Mouse (Mus musculus) thymus, postnatal 14 days (tissue): ENCODE results near the gene Tfpt.

Experiments
- DNase-seq: peaks from one replicate; pipeline ENCODE4 v3.0.0; 2021

Gene Tfpt

GRCm38 (mm10) chr7:3629543-3630477 is at the start of gene Tfpt, which contains the start of gene Prpf31:
Tfpt (minus strand) TSS chr7:3629929.
Prpf31 (plus strand) TSS chr7:3629985.
- peak; percentile 92 for DNase-seq

GRCm38 (mm10) chr7:3677342-3677741 is 47.6 kb upstream of the Tfpt start, which contains the start of gene Tmc4:
Tmc4 (minus strand) TSS chr7:3677553.
- no peak for DNase-seq

GRCm38 (mm10) chr7:3676371-3676770 is 46.6 kb upstream of the Tfpt start:
- no peak for DNase-seq

GRCm38 (mm10) chr7:3675228-3675548 is 45.5 kb upstream of the Tfpt start:
- DNase-seq: no peak

GRCm38 (mm10) chr7:3674507-3675227 is 44.9 kb upstream of the Tfpt start:
- peak; percentile 86 for DNase-seq

DNA sequence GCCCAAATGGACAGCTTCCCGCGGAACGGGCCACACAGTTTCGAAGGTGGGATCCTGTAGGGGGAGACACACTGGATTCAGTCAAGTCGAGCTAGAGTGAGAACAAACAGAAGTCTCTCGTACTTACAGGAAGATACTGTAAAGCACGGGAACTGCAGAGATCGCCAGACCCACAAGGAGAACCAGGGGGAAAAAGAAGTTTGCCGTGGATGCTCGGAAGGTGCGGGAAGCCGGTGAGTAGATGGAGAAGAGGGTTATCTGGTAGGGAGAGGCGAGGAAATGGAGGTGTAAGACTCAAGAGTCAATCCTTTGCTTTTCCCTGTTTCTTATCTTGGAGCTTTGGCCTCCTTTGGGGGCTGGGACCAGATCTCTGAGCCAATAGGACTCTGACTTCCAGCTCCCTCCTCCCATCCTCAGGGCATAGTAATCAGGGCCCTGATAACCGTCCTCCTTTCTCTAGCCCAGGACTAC is 37.2 kb upstream of the Tfpt start:
- no peak for DNase-seq

DNA sequence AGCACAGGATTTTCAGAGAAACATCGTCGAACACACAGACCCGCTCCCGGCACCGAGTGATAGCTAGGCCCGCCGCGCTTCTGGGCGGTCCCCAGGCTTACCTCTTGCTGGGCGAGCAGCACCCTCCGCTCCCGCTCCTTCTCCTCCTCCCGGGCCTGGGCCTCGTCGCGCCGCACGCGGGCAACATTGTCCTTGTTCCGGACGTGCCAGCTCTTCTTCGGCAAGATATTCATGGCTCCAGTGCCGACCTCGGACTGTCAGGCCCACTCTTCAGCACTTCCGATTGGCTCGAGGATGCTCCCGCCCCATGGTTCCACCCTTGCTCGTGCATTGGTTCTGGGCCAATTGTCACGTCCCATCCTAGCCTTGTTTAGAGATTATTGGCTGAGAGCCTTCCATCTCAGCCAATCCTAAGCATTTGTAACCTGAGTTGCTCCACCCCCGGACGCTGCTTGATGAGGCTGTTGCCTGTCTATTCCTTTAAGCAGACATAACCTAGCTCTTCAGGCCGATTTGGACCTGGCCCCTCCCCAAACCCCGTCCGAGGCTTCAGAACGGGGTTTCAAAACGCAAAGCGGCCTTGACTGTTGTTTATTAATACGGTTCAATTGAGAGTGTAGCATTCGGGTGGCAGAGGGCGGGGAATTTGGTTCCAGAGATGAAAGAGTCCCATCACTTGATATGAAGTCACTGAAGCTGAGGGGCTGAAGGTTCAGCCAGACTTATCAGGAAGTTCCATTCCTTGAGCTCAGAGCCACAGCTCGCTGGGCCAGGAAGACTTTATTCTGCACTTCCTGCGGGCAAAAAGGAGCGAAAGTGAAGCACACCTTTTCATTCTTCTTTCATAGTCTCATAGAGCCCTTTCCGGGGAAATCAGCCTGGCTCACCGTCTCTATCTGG is 35.7 kb upstream of the Tfpt start, which contains the start of gene Leng1:
TSS of gene Leng1 (minus strand) at position 626 of the 900 bp plus-strand sequence.
- DNase-seq: peak; percentile 92

GRCm38 (mm10) chr7:3664524-3665214 is 34.9 kb upstream of the Tfpt start:
- DNase-seq: peak; percentile 28

- DNase-seq: no peak
Measured at GRCm38 (mm10) chr7:3658578-3658977, 28.8 kb upstream of the Tfpt start.

DNA sequence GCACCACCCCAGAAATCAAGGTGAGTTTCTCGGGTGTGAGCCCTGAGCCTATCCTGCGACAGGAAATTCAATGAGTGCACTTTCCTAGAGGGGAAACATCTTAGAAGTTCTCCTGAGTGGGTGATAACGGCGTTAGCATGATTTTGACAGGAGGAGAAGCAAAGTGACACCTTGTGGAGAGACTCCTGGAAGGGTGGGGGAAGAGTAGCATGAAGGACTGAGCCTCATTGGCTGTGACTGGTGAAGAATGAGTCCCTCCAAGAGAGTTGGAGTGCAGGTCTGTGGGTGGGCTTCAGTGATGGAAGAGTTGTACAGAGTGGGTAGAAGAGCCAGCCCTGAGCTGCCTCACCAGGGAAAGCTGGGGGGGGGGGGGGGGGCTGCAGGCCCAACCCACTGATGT is 27.2 kb upstream of the Tfpt start:
- no peak for DNase-seq

GRCm38 (mm10) chr7:3646641-3647040 is 16.9 kb upstream of the Tfpt start:
- DNase-seq: no peak

- no peak for DNase-seq
Measured at GRCm38 (mm10) chr7:3646188-3646587, 16.5 kb upstream of the Tfpt start.

DNA sequence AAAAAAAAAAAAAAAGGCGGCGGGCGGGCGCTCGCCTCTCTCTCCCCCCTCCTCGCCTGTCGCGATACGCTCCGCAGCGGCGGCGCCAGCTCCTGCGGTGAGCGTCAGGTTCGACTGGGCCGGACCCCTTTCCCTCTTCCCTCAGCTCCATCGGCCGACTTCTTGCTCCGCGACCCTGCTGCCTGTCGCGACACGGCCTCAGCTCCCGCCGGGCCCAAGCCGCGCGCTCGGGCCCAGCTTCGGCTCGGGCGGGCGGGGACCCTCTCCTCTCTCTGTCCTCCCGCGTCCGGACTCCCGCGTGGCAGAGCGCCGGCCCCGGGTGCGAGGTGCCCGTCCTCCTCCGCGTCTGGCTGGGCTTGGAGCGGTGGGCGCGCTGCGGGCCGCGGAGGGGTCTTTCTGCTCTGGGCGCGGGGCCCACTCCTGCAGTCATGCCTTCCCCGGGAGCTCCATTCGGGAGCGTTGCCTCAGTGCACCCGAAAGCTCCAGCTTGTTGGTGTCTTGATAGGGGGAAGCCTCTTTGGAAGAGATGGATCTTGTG is 15.8 kb upstream of the Tfpt start:
- DNase-seq: no peak

GRCm38 (mm10) chr7:3644672-3645487 is 15.2 kb upstream of the Tfpt start, which contains the start of gene Cnot3:
Cnot3 (plus strand) TSS chr7:3645268.
- peak; percentile 97 for DNase-seq

GRCm38 (mm10) chr7:3644348-3644671 is 14.6 kb upstream of the Tfpt start:
- DNase-seq: peak; percentile 95

- no peak for DNase-seq
Measured at GRCm38 (mm10) chr7:3643843-3644242, 14.1 kb upstream of the Tfpt start.

DNA sequence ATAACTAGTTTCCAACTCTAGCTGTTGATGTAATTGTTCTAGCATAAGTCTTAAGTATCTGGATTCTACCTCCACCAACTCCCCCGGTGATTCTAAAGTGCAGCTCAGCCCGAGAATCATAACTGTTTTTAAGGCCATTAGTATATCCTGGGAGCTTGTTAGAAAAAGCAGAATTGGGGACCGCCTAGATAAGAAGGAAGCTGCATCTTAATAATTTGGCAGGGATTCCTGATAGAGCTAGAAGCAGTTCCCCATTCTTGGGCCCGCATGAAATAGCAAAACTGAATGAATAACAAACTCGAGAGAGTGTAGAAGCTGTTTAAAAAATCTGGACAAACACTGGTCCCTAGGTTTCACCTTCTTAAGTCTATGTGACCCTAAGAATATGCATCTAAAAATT is 13.7 kb upstream of the Tfpt start:
- DNase-seq: no peak

GRCm38 (mm10) chr7:3630478-3630815 is 718 bp upstream of the Tfpt start:
- DNase-seq: no peak

- peak; percentile 22 for DNase-seq
Measured at GRCm38 (mm10) chr7:3629030-3629429, 699 bp downstream of the Tfpt start.

DNA sequence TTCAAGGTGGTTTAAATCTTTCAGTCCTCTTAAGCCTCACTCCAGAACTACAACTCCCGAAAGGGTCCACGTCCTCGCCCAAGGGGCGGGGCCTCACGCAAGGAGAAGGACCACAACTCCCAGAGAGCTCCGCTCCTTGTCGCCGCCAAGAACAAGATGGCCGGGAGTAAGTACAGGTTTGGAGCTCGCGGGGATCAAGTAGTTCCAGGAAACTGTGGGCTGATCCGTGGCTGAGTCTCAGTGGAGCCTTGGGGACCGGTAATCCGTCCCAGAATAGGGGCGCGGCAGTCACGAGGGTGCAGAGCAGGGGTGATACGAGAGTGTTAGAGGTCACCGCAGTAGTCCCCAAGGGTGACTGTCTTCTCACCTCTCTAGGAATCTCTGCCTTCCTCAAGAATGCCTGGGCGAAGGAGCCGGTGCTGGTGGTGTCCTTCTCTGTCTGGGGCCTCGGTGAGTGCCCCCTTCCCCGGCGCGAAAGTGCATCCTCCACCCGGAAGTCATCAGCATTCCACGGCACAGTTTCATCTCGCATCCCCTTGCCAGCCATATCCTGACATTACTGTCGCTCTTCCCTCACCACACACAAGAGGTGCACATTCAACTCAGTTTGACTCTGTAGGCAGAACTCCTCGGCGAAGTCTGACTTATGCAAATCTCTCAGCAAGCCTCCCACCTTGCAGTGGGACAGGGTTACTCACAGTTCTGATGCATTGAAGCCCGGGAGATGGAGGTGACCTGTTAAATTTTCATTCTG is 12.3 kb downstream of the Tfpt start, which contains the start of gene Ndufa3:
TSS of gene Ndufa3 (plus strand) at position 132 of the 754 bp plus-strand sequence.
- DNase-seq: peak; percentile 91
